Comparison of ENCODE assay signal across 9 mouse cellular contexts in the genomic region with DNA sequence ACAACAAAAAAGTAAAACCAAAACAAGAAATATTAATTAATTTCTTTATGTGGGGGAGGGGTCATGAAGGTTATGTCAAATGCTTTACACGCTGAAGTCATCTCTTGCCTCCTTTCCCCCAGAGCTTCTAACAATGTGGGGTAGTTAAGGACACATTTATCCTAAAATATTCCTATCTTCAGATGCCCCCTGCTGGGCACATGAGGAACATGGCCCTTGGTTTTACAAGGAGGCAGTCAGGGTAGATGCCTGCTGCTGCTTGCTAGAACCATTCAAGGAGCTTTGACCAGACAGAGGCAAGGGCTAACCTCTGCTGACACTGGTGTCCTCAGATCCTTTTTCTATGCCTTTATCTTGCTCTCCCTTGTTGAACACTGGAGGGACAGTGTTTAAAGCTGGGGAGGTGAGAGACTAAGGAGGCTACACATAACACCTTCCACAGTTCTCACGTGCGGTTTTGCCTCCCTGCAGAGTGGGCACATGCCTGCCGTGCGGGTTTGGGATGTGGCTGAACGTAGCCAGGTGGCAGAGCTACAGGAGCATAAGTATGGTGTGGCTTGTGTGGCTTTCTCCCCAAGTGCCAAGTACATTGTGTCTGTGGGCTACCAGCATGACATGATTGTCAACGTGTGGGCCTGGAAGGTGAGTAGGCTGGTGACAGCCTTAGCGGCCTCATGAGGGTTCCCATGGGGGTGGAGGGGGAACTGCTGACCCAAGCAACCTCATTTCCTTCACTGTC. TPM values are rescaled to one million over a fixed set of nuclear protein-coding genes. Genes with fewer than 3 reads are reported as not detected.
DNase-seq lines count a peak whose midpoint lies in the region; ATAC-seq and TF ChIP-seq lines count a peak whose summit lies in the region.
"Had no signal": no experiment of that assay in that cellular context is flagged by ENCODE, and none has a peak within 500 bp of the region (broad histone marks: within the 10 kb centered on the region; RNA-seq: fewer than 3 reads in every experiment).

No protein-coding gene starts in this region.

- H3K4me1 ChIP-seq in heart, embryonic 13.5 days: peaks cover 8% of the 10 kb centered on the region; the same call in 1 of the 2 replicates
- H3K4me1 ChIP-seq in stomach, embryonic 15.5 days: no peaks in the 10 kb centered on the region

- peak; percentile 43 for ATAC-seq in activated CD4-positive, CD25-positive, alpha-beta regulatory T cell, adult 4 months
- no peak for ATAC-seq in heart, embryonic 13.5 days (ENCODE audit: extremely low read depth, insufficient number of reproducible peaks, low FRiP score, low TSS enrichment)
- ATAC-seq in stomach, embryonic 15.5 days (ENCODE audit: insufficient read depth, low FRiP score, low read depth): peak; percentile 47; the same call in 1 of the 2 replicates

- H3K36me3 ChIP-seq in heart, embryonic 13.5 days: peaks cover 20% of the 10 kb centered on the region
- H3K36me3 ChIP-seq in stomach, embryonic 15.5 days: peaks cover 4% of the 10 kb centered on the region; the same call in 1 of the 2 replicates

- no peak overlapping the region for H3K27ac ChIP-seq in heart, embryonic 13.5 days (replicated peaks)
- H3K27ac ChIP-seq in layer of hippocampus, adult 2 months: no peak overlapping the region
- H3K27ac ChIP-seq in stomach, embryonic 15.5 days: no peak overlapping the region

- H3K9ac ChIP-seq in heart, embryonic 13.5 days: 0 out of 2 replicates have a peak overlapping the region, but pooled peaks have one; percentile 3
- H3K9ac ChIP-seq in stomach, embryonic 15.5 days: no peak overlapping the region

- H3K4me3 ChIP-seq in heart, embryonic 13.5 days: no peak overlapping the region
- no peak overlapping the region for H3K4me3 ChIP-seq in layer of hippocampus, adult 2 months
- H3K4me3 ChIP-seq in stomach, embryonic 15.5 days (replicated peaks): no peak overlapping the region
- H3K4me3 ChIP-seq: megakaryocyte, embryonic 14.5 days had no signal

- H3K4me2 ChIP-seq in heart, embryonic 13.5 days: no peak overlapping the region
- H3K4me2 ChIP-seq in stomach, embryonic 15.5 days: no peak overlapping the region

- TF ChIP-seq CTCF in layer of hippocampus, adult 2 months (conservative IDR thresholded peaks at IDR 0.05): peak; percentile 91

- no peaks in the 10 kb centered on the region for H3K9me3 ChIP-seq in heart, embryonic 13.5 days
- no peaks in the 10 kb centered on the region for H3K9me3 ChIP-seq in stomach, embryonic 15.5 days
- H3K9me3 ChIP-seq: megakaryocyte, embryonic 14.5 days had no signal

- 69% methylated on average over 8 of the region's 8 CpGs for WGBS in heart, embryonic 13.5 days
- WGBS in stomach, embryonic 15.5 days: 74% methylated on average over 8 of the region's 8 CpGs

- H3K27me3 ChIP-seq in heart, embryonic 13.5 days (replicated peaks): no peaks in the 10 kb centered on the region
- H3K27me3 ChIP-seq in stomach, embryonic 15.5 days (replicated peaks): no peaks in the 10 kb centered on the region

- peak; percentile 54 for DNase-seq in ovary, postnatal 14 days (ENCODE audit: low spot score)
- DNase-seq in ovary, adult 18-20 months (ENCODE audit: low spot score): no peak
- DNase-seq in embryo, embryonic 10 days (ENCODE audit: low spot score): peak; percentile 67
- peak; percentile 41 to 58 for DNase-seq in layer of hippocampus, adult 2 months (ENCODE audit: low spot score in 2 of 2)
- DNase-seq in lung, postnatal 25 days (ENCODE audit: low spot score): peak; percentile 68

RNA-seq across cellular contexts. Expression of a gene that starts 15.7 kb away (rescaled TPM):
- polyA plus RNA-seq in activated CD4-positive, CD25-positive, alpha-beta regulatory T cell, adult 4 months (2017; shearing (Covaris generic)): 10 to 100 TPM; 19.2 to 24.2 TPM
- polyA plus RNA-seq in heart, embryonic 13.5 days (2015; fragmentation: Nextera tagmentation; extraction: Ambion mirVana): 17.1 and 17.4 TPM in 2 replicates
- 1 to 10 TPM; 5.5 to 6.6 TPM for total RNA-seq in layer of hippocampus, adult 2 months (2021)
- 15.0 and 17.2 TPM in 2 replicates for polyA plus RNA-seq in stomach, embryonic 15.5 days (2015; fragmentation: Nextera tagmentation; extraction: Ambion mirVana)

RNA-seq across cellular contexts. Expression of a gene that starts 15.7 kb away (rescaled TPM):
- 1 to 10 TPM in 1 of 2 experiments, under 1 TPM in 1; 0.93 to 2.2 TPM for polyA plus RNA-seq in activated CD4-positive, CD25-positive, alpha-beta regulatory T cell, adult 4 months (2017; shearing (Covaris generic))
- 1.7 and 1.9 TPM in 2 replicates for polyA plus RNA-seq in heart, embryonic 13.5 days (2015; fragmentation: Nextera tagmentation; extraction: Ambion mirVana)
- total RNA-seq in layer of hippocampus, adult 2 months (2021): 1 to 10 TPM; 1.1 to 2.4 TPM
- polyA plus RNA-seq in stomach, embryonic 15.5 days (2015; fragmentation: Nextera tagmentation; extraction: Ambion mirVana): 2.2 and 3.4 TPM in 2 replicates

RNA-seq across cellular contexts. Expression of a gene that starts 21.6 kb away (rescaled TPM):
- 1 to 10 TPM; 1.7 to 2.3 TPM for polyA plus RNA-seq in activated CD4-positive, CD25-positive, alpha-beta regulatory T cell, adult 4 months (2017; shearing (Covaris generic))
- 1.1 and 1.3 TPM in 2 replicates for polyA plus RNA-seq in heart, embryonic 13.5 days (2015; fragmentation: Nextera tagmentation; extraction: Ambion mirVana)
- total RNA-seq in layer of hippocampus, adult 2 months (2021): 1 to 10 TPM; 3.8 to 6.4 TPM
- 1.2 and 1.5 TPM in 2 replicates for polyA plus RNA-seq in stomach, embryonic 15.5 days (2015; fragmentation: Nextera tagmentation; extraction: Ambion mirVana)

RNA-seq across cellular contexts. Expression of a gene that starts 39.1 kb away (rescaled TPM):
- polyA plus RNA-seq in activated CD4-positive, CD25-positive, alpha-beta regulatory T cell, adult 4 months (2017; shearing (Covaris generic)): 1 to 10 TPM; 1.2 to 1.5 TPM
- 1.5 and 1.8 TPM in 2 replicates for polyA plus RNA-seq in heart, embryonic 13.5 days (2015; fragmentation: Nextera tagmentation; extraction: Ambion mirVana)
- 10 to 100 TPM; 43.7 to 45.6 TPM for total RNA-seq in layer of hippocampus, adult 2 months (2021)
- polyA plus RNA-seq in stomach, embryonic 15.5 days (2015; fragmentation: Nextera tagmentation; extraction: Ambion mirVana): 2.8 and 3.3 TPM in 2 replicates
